Mouse (Mus musculus) small intestine, adult 2 months (tissue): ENCODE measurements around the gene Atg10.

ENCODE experiments used
- CTCF ChIP-seq: fragments of 200-500 bp; IDR thresholded peaks from 2 replicates; pipeline ENCODE4 v1.5.1; 2012; ENCODE audit warnings: low read depth, mild to moderate bottlenecking, control low read depth, inconsistent platforms, low read length, moderate library complexity, mixed read lengths; ENCODE audit not compliant: insufficient replicate concordance, insufficient read length; ENCODE audit errors: extremely low read depth
- POLR2A ChIP-seq: fragments of 200-500 bp; IDR thresholded peaks from 2 replicates; pipeline ENCODE4 v1.6.1; 2012; ENCODE audit warnings: low read depth, mild to moderate bottlenecking, control low read depth, inconsistent platforms, low read length, moderate library complexity

DNA sequence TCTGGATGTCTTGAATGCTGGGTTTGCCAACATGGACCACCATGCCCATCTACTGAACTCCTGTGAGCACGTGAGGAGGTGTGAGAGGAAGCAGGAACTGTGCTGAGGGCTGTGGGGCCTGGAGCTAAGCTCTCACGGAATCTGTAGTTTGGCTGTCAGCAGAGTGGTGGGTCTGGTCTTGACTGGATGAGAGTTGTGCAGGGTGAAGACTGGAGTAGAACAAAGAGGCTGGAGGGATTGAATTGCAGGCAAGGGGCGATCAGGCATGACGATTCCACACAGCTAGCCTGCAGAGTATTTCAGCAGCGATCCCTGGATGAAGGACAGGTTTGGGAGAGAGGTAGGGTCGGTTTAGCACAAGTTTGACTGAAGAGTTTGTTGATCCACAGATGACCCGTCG is 10.8 kb downstream of the Atg10 start:
- TF ChIP-seq POLR2A = no peak
- no peak for TF ChIP-seq CTCF
